Mouse (Mus musculus) embryonic facial prominence, embryonic 13.5 days (tissue): ENCODE results near the gene Fan1. TPM values are rescaled to one million over a fixed set of nuclear protein-coding genes. Genes with fewer than 3 reads are reported as not detected.

ENCODE experiments used
- ATAC-seq: fragments of 200-750 bp; cut with Nextera tagmentation; 2 replicates; pipeline ENCODE4 v1.8.0; 2017; ENCODE audit warnings: low read depth; ENCODE audit not compliant: insufficient number of reproducible peaks, insufficient read depth, low FRiP score, low TSS enrichment
- H3K27ac ChIP-seq: fragments of 300-500 bp; sonication (generic); 2 replicates; pipeline ENCODE4 v1.5.1; 2015; ENCODE audit warnings: moderate library complexity, mild to moderate bottlenecking, inconsistent platforms
- H3K27me3 ChIP-seq: fragments of 300-500 bp; sonication (generic); 2 replicates; pipeline ENCODE4 v1.6.1; 2015; ENCODE audit warnings: mild to moderate bottlenecking, inconsistent platforms
- H3K36me3 ChIP-seq: fragments of 300-500 bp; sonication (generic); 2 replicates; pipeline ENCODE4 v1.6.1; 2015; ENCODE audit warnings: mild to moderate bottlenecking, inconsistent platforms
- H3K4me1 ChIP-seq: fragments of 300-500 bp; sonication (generic); 2 replicates; pipeline ENCODE4 v1.6.1; 2015; ENCODE audit warnings: inconsistent platforms
- H3K4me2 ChIP-seq: fragments of 300-500 bp; sonication (generic); 2 replicates; pipeline ENCODE4 v1.6.1; 2015; ENCODE audit warnings: moderate library complexity, mild to moderate bottlenecking, inconsistent platforms
- H3K4me3 ChIP-seq: fragments of 300-500 bp; sonication (generic); 2 replicates; pipeline ENCODE4 v1.5.1; 2015; ENCODE audit warnings: mild to moderate bottlenecking, inconsistent platforms
- H3K9ac ChIP-seq: fragments of 300-500 bp; sonication (generic); 2 replicates; pipeline ENCODE4 v1.6.1; 2015; ENCODE audit warnings: mild to moderate bottlenecking, inconsistent platforms
- H3K9me3 ChIP-seq: fragments of 300-500 bp; sonication (generic); 2 replicates; pipeline ENCODE4 v1.6.1; 2016; ENCODE audit warnings: inconsistent platforms
- WGBS: fragments of 180-500 bp; shearing (Covaris S2); methylation state at CpG from one replicate; pipeline ENCODE4 v1.1.7; 2015; ENCODE audit warnings: mixed read lengths; 5-methylcytosine and 5-hydroxymethylcytosine counted together
- polyA plus RNA-seq: library from polyadenylated mRNA; unstranded; fragments of >200 nt; fragmentation: Nextera tagmentation; extraction: Ambion mirVana; gene quantifications from 2 replicates; pipeline ENCODE4 v1.2.1, GENCODE M21; 2015

The Fan1 gene
- polyA plus RNA-seq = 12.4 and 12.5 TPM in 2 replicates

DNA sequence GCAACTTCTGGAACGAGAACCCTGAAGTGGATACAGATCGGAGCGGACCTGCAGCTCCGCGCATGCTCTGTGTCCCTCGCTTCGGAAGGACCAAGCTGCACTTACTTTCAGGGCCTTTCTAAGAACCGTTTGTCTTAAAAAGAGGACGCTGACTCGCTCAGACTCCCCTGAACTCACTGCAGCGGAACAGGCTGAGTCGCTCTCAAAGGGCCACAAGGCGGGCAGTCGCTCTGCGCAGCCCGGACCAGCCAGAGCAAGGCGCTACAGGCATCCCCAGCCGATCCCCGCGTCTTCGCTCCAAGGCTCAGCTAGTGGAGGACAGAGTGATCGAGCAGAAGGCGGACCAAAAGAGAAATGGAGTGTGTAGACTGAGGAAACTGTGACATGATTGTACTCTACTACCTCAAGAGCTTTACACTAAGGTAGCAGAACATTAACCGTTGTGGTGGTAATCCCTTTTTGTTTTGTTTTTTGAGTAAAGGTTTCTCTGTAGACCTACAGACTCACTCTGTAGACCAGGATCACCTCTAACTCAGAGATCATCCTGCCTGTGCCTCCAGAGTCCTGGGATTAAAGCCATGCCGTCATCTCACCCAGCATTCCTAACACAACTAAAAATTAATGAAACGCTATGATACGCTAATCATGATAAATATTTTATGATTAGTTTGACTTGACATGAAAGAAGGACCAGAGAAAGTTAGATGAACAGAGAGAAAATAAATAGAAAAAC lies at the start of gene Fan1:
Gene Fan1 (minus strand): TSS at position 266 of the 733 bp plus-strand sequence.
- peak within 1 kb of the TSS; percentile 66 for H3K4me3 ChIP-seq
- ATAC-seq = peak; percentile 91
- H3K27ac ChIP-seq = peak within 1 kb of the TSS; percentile 98
- WGBS = 4% methylated on average over 27 of the region's 27 CpGs
- no peaks in the 10 kb centered on the region for H3K9me3 ChIP-seq
- H3K27me3 ChIP-seq = no peaks in the 10 kb centered on the region
- H3K4me2 ChIP-seq = peak within 1 kb of the TSS; percentile 66
- H3K36me3 ChIP-seq = peaks cover 52% of the 10 kb centered on the region
- H3K9ac ChIP-seq = peak within 1 kb of the TSS; percentile 84
- H3K4me1 ChIP-seq = peaks cover 12% of the 10 kb centered on the region

DNA sequence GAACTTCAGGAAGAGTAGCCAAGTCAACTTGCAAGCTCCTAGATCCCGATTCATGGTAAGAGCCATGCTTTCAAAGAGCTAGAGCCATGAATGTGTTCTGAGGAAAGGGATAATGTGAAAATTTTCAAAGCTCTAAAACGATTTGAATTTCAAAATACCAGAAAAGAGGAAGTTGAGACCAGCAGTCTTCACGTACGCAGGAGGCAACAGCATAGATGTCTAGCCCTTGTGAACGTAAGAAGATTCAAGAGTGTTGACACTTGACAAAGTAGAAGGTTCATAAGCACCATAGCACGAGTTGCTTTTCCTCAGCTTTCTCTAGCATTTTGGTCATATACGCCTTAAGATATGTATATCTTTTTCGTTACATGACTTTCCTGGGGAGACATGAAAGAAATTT lies 30.1 kb upstream of the Fan1 start:
- Histone ChIP-seq H3K36me3 (peaks cover 10% of the 10 kb centered on the region), H3K4me3 (no peak overlapping the region), H3K27me3 (no peaks in the 10 kb centered on the region), H3K27ac (no peak overlapping the region), H3K4me1 (no peaks in the 10 kb centered on the region), H3K9ac (no peak overlapping the region), H3K4me2 (no peak overlapping the region), H3K9me3 (no peaks in the 10 kb centered on the region)
- no peak for ATAC-seq
- 88% methylated on average over 8 of the region's 8 CpGs for WGBS

DNA sequence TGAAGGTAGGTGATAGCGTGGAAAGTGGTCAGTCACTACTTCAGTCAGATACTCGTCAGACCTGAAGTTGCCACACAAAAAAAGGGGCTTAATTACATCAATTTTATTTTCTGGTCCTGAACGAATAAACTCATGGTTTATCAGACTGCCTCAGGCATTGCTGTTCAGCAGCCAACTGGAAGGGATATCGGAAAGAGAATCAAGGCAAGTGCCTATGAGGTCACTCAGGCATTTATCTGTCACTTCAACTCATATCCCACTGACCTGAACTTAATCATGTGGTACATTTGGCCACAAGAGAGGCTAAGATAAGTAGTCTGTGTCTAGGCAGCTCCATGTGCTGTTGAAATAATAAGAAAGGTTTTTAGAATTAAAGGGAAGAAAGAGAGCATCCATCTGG lies 28.6 kb upstream of the Fan1 start:
- H3K9me3 ChIP-seq = no peaks in the 10 kb centered on the region
- H3K27ac ChIP-seq = no peak overlapping the region
- H3K36me3 ChIP-seq = peaks cover 10% of the 10 kb centered on the region
- no peak for ATAC-seq
- H3K4me3 ChIP-seq = no peak overlapping the region
- H3K4me2 ChIP-seq = no peak overlapping the region
- no peaks in the 10 kb centered on the region for H3K4me1 ChIP-seq
- 89% methylated on average over 4 of the region's 4 CpGs for WGBS
- no peak overlapping the region for H3K9ac ChIP-seq
- no peaks in the 10 kb centered on the region for H3K27me3 ChIP-seq

DNA sequence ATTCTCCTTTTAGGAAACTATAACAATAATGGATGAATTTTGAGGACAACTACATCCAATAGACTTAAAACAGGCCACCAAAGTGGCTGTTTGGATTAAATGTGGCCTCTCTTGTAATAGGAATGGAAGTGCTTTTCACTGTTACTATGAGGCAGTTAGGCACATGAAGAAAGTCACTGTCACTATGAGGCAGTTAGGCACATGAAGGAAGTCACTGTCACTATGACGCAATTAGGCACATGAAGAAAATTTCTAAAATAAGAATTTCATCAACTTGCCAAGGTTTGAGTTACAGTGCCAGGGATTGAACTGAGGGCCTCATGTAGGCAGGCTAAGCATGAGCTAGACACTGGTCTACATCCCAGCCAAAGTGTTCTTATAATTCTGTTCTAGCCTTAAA lies 26.8 kb upstream of the Fan1 start:
- Histone ChIP-seq H3K9me3 (no peaks in the 10 kb centered on the region), H3K4me1 (no peaks in the 10 kb centered on the region), H3K9ac (no peak overlapping the region), H3K4me2 (no peak overlapping the region), H3K36me3 (peaks cover 10% of the 10 kb centered on the region), H3K27me3 (no peaks in the 10 kb centered on the region), H3K27ac (no peak overlapping the region), H3K4me3 (no peak overlapping the region)
- 91% methylated on average over 1 of the region's 1 CpGs for WGBS
- ATAC-seq = no peak

DNA sequence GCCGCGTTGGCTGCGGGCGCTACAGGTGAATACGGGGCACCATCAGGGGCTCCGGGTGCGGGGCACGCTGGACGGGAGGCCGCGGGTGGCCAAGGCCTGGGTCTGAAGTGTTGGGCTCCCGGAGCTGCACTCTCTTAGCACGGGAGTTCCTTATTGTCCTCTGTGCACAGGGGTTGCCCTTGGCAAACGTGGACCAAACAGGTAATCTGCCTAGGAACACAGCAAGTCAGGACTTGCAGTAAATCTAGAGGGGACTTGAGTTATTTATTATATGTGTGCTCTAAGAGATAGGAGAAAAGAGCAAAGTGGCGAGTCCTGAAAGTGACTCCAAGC lies 18.9 kb upstream of the Fan1 start:
- peak overlapping the region; percentile 80 for H3K4me3 ChIP-seq
- peak overlapping the region; percentile 93 for H3K4me2 ChIP-seq
- no peaks in the 10 kb centered on the region for H3K9me3 ChIP-seq
- peaks cover 19% of the 10 kb centered on the region for H3K36me3 ChIP-seq
- H3K9ac ChIP-seq = peak overlapping the region; percentile 89
- ATAC-seq = no peak
- peak overlapping the region; percentile 86 for H3K27ac ChIP-seq
- under 1% methylated on average over 15 of the region's 15 CpGs for WGBS
- no peaks in the 10 kb centered on the region for H3K27me3 ChIP-seq
- peaks cover 14% of the 10 kb centered on the region for H3K4me1 ChIP-seq

DNA sequence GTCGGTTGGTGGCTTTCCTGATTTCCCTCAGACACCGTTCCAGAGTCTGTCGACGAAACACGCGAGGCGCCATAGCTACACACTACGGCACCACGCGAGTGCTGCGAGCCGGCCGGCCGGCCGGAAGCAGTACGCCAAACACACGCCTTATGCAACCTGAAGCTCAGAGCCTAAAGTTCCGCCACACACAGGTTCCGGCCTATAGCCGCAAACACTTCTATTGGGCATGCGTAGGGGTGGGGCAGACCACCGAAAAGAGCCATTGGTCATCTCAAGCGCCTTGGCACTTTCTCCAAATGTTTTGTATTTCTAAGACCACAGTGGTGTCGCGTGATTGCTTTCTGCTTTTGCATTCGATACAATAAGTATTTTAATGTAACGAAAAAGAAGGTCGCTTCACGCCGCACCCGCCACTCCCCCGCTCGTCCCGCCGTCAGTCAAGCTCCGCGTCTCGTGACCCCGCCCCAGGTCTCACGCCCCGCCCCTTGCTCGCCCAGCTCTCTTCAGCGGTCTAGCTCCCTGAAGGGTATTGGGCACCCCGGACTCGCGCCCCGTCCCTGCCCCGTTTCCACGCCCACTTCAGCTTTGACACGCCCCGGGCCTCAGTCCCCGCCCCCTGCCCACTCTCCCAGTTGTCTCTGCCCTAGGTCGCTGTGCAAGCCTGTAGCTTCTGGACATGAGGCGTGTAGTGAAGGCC lies 18.4 kb upstream of the Fan1 start, which contains the start of the genes Mphosph10 and Mcee:
Gene Mphosph10 (minus strand): TSS at position 147 of the 697 bp plus-strand sequence.
Gene Mcee (plus strand): TSS at position 486 of the 697 bp plus-strand sequence.
- Histone ChIP-seq H3K27me3 (no peaks in the 10 kb centered on the region), H3K27ac (peak within 1 kb of the TSS; percentile 86), H3K36me3 (peaks cover 22% of the 10 kb centered on the region), H3K9me3 (no peaks in the 10 kb centered on the region), H3K4me2 (peak within 1 kb of the TSS; percentile 93), H3K4me3 (peak within 1 kb of the TSS; percentile 80), H3K9ac (peak within 1 kb of the TSS; percentile 89), H3K4me1 (peaks cover 14% of the 10 kb centered on the region)
- ATAC-seq = peak; percentile 98
- WGBS = under 1% methylated on average over 53 of the region's 54 CpGs

DNA sequence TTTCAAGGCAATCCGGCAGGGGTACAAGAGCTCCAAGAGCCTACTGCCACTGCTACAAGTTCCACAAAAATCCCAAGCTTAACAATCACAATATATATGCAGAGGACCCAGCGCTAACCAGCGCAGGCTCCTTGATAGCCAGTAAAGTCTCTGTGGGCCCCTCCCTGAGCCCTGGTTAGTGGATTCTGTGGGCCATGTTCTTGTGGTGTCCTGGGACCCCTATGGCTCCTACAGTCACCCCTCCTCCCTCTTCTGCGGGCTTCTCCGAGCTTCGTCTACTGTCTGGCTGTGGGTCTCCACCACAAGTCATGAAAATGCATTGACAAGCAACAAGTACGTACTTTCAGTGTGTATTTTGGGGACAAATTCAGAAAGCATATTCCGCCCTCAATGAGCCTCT lies 17.6 kb upstream of the Fan1 start:
- Histone ChIP-seq H3K27ac (peak overlapping the region; percentile 73), H3K4me3 (peak overlapping the region; percentile 80), H3K9me3 (no peaks in the 10 kb centered on the region), H3K4me2 (peak overlapping the region; percentile 93), H3K9ac (peak overlapping the region; percentile 89), H3K4me1 (peaks cover 14% of the 10 kb centered on the region), H3K27me3 (no peaks in the 10 kb centered on the region), H3K36me3 (peaks cover 30% of the 10 kb centered on the region)
- WGBS = 5% methylated on average over 8 of the region's 8 CpGs
- no peak for ATAC-seq

DNA sequence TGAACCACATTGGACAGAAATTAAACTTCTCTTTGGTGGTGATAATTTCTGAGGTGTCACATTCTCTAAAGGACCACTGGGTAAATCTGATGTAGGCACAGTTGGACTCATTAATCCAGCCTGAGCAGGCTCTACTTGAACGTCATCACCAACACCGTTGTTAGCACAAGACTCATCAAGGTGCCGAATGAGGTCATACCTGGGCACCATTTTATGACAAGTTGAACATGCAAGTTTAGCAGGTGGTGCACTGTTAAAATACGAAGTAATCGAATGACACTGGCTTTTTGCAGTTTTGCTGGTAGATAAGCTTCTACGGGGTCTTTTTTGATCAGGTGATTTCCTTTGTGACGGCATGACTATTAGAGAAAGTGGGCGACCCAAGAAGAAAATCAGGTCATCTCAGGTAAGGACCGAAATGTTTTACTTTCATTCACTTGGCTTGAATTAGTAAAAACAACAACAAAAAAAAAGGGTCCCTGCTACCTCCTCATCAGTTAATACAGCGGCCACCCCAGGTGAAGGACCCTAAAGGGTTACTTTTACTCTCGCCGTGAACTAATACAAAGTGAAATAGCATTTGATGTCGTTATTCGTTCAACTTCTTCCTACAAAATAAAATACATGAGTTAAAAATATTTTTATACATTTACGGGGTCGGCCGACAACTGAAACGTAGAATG lies 607 bp downstream of the Fan1 start:
- 12% methylated on average over 18 of the region's 18 CpGs for WGBS
- Histone ChIP-seq H3K4me3 (peak overlapping the region; percentile 66), H3K27me3 (no peaks in the 10 kb centered on the region), H3K27ac (peak overlapping the region; percentile 98), H3K9me3 (no peaks in the 10 kb centered on the region), H3K9ac (peak overlapping the region; percentile 84), H3K4me2 (peak overlapping the region; percentile 66), H3K4me1 (peaks cover 12% of the 10 kb centered on the region), H3K36me3 (peaks cover 52% of the 10 kb centered on the region)
- ATAC-seq = 0 out of 2 replicates have a peak, but pooled peaks have one; percentile 20

DNA sequence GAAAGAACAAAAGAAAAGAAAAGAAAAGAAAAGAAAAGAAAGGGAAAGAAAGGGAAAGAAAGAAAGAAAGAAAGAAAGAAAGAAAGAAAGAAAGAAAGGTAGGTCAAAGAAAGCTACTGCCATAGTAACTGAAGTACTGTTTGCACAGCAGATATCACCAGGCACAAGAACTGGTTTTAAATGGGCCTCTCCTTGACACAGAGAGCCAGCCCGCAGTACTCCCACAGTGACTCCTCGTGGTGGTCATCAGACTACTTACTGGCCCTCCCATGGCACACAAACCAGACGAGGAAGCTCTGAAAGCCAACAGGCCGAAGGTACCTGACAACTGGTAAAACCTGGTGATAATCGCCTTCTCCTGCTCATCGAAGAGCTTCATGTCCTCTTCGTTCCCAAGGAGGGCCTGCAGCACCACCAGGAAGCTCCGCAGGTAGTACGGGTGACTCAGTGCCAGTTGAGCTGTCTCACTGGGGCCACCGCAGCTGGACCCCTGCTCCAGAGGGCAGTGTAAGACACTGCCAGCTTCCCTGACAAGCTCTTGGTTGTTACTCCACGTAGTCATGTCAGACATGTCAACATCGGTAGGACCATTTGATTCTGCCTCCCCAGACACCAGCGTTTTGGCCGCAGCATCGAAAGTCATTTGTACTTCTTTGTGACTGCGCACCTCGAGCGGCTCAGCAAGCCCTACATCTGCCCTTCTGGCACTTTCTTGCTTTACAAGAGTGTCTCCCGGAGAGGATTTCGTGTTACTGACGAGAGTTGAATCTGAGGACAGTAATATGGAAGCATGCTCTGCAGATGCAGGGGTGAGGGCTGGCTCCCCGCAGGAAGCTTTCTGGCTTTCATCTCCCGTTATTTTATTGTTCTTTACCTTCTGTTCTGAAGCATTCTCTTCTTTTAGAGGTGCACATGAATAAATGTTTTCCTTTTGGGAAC lies 1.7 kb downstream of the Fan1 start:
- WGBS = 90% methylated on average over 23 of the region's 23 CpGs
- Histone ChIP-seq H3K27me3 (no peaks in the 10 kb centered on the region), H3K27ac (no peak overlapping the region), H3K36me3 (peaks cover 47% of the 10 kb centered on the region), H3K4me3 (no peak overlapping the region), H3K4me2 (no peak overlapping the region), H3K9me3 (no peaks in the 10 kb centered on the region), H3K9ac (no peak overlapping the region), H3K4me1 (peaks cover 12% of the 10 kb centered on the region)
- no peak for ATAC-seq

DNA sequence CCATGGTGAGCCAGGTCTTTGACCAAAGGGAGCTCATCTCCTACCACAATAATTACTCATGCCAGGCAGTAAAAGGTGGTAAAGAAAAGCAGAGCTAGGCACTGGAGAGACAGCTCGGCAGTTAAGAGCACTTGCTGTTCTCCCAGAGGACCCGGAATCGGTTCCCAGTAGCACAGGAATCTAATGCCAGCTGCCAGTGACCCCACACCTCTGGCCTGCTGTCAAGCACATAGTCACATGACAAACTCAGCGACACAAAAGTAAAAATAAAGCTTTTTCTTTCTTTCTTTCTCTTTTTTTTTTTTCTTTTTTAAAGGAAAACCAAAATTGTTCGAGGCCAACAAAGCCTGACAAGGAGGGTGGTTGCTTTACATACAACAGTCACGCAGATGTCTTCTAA lies 4.1 kb downstream of the Fan1 start:
- Histone ChIP-seq H3K4me3 (no peak overlapping the region), H3K9me3 (no peaks in the 10 kb centered on the region), H3K4me1 (peaks cover 12% of the 10 kb centered on the region), H3K27ac (no peak overlapping the region), H3K27me3 (no peaks in the 10 kb centered on the region), H3K4me2 (no peak overlapping the region), H3K9ac (no peak overlapping the region), H3K36me3 (peaks cover 53% of the 10 kb centered on the region)
- 88% methylated on average over 6 of the region's 6 CpGs for WGBS
- ATAC-seq = no peak

DNA sequence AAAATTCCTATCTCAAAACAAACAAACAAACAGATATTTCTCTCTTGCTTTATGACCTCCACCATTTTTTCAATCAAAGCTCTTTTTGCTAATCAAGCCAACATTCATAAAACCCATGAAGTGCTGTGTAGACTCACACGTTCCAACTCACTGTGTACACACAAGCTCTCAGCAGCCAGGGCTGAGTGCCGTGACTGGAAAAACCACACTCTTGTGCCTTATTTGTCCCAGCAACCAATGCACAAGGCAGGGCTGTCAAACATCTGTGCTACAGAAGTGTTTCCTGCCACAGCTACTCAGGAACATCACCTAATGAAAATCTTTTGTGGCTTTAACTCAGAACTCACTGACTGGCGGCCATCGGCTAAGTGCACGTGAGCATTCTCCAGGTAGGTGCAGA lies 8.0 kb downstream of the Fan1 start:
- no peak overlapping the region for H3K4me2 ChIP-seq
- H3K4me1 ChIP-seq = peaks cover 1% of the 10 kb centered on the region; the same call in 1 of the 2 replicates
- no peaks in the 10 kb centered on the region for H3K9me3 ChIP-seq
- no peak for ATAC-seq
- no peak overlapping the region for H3K4me3 ChIP-seq
- H3K27ac ChIP-seq = no peak overlapping the region
- H3K9ac ChIP-seq = no peak overlapping the region
- H3K27me3 ChIP-seq = no peaks in the 10 kb centered on the region
- peaks cover 87% of the 10 kb centered on the region for H3K36me3 ChIP-seq
- 84% methylated on average over 5 of the region's 5 CpGs for WGBS
